Mouse (Mus musculus): Measurements from ENCODE around the gene Ly86. TPM values are rescaled to one million over a fixed set of nuclear protein-coding genes. Genes with fewer than 3 reads are reported as not detected.
A peak's percentile ranks its signal among the peaks of the same experiment; 100 is the strongest.

Ly86 gene
- total RNA-seq, 2 experiments from 2014 or later = 8.0 to 8.9 TPM

DNA sequence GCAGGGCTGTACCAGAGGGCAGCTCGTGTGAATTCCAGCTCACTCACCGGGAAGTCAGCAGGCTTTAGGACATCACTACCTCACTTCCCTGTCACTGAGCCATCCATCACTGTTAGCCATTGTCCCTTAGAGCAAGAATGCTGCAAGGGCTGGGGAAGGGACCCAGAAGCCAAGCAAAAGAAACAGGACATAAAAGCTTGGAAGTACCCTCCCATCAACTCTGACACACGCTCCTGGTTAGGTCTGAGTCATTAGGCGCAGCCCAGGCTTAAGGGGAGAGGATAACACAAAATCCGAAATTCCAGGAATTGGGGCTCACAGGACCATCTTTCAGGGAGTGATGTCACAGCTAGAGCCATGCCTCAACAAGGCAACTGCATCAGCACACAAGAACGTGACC is 109.3 kb downstream of the Ly86 start:
- DNase-seq (ENCODE audit: extremely low spot score in 1 of 2, low spot score in 1 of 2) = no peak

DNA sequence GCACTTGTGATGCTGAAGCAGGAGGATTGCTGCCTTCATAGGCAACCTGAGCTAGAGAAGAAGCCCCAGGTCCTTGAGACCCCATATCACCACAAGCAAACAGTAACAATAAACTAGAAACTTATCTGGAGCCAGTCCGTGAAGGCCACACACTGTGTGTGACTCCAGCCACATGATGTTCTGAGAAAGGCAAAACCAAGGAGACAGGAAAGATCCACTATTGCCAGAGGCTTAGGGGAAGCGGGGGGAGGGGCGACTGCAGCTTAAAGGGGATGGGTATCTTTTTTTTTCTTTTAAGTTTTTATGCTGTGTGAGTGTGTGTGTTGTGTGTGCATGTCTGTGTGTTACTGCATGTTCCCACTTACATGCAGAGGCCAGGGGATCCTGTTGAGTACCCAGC is 110.6 kb downstream of the Ly86 start:
- no peak for DNase-seq (ENCODE audit: extremely low spot score in 1 of 2, low spot score in 1 of 2)

DNA sequence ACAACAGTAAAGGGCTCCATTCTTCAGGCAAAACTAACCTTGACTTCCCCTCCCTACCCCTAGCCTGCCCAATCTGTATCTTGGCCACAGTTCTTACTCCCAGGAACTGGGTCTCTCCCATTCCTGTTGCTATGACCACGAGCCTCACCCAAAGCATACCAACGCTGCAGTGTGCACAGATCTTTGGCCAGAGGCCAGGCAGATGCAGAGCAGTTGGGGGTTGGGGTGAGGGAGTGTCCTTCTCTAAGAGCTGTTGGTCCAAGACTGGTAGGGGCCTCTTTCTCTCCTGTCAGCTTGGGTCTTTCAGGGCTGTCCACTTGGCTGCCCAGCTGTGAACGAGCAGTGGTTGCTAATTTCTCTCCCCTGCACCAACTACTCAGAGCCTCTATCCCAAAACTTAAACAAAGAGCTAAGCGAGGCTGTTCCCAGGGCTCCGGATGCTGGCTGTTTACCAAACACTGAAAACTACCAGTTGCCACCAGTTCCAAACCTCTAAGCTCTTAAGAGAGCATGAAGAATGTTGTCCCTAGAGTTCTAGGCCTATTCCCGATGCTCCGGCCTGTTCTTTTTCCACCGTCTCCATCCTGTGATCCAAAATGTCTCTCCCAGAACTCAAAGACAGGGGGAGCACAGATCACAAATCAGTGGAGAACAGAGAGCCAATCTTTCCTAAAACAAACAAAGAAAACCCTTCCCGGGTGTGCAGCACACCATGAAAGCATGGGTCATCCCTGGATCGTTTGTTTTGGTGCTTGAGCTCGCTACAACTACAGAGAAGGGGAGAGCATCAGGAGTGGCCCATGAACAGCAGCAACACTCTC is 112.2 kb downstream of the Ly86 start:
- peak in 1 of 2 experiments; percentile 29 for DNase-seq (ENCODE audit: extremely low spot score in 1 of 2, low spot score in 1 of 2)

DNA sequence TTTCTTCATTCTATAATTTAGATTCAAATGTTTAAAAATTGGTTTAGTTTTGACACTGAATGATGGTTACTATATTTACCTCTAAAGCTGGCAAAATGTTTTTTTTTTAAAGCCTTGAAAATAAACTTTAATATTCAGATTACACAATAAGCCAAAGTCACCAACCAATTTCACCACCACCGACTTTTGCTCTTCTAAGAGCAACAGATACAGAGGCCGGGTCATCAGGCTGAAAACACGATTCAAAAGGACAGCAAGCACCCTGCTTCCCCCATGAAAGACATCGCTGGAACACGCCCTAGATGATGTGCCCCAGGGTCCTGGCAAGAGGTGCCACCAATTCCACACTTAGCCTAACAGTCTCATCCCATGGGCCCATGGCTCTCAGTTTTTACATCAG is 113.5 kb downstream of the Ly86 start:
- DNase-seq (ENCODE audit: extremely low spot score in 1 of 2, low spot score in 1 of 2) = no peak

DNA sequence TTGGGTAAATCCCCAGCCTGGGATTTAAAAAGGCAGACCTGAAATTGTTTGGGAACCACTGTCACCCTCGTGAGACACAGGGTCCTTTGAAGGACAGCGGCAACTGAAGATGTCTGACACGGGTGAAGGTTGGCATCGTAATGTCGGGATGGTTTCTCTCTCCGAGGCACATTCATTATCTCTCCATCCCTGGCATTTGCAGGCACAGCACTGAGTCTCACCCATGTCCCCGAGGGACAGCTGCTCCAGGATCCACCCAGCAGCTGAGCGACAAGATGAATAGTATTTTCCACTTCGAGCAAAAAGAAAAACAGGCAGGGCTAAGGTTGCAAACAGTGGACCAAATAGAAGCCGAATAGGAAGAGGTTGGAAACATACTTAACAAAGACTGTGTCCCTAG is 114.0 kb downstream of the Ly86 start:
- no peak for DNase-seq (ENCODE audit: extremely low spot score in 1 of 2, low spot score in 1 of 2)

DNA sequence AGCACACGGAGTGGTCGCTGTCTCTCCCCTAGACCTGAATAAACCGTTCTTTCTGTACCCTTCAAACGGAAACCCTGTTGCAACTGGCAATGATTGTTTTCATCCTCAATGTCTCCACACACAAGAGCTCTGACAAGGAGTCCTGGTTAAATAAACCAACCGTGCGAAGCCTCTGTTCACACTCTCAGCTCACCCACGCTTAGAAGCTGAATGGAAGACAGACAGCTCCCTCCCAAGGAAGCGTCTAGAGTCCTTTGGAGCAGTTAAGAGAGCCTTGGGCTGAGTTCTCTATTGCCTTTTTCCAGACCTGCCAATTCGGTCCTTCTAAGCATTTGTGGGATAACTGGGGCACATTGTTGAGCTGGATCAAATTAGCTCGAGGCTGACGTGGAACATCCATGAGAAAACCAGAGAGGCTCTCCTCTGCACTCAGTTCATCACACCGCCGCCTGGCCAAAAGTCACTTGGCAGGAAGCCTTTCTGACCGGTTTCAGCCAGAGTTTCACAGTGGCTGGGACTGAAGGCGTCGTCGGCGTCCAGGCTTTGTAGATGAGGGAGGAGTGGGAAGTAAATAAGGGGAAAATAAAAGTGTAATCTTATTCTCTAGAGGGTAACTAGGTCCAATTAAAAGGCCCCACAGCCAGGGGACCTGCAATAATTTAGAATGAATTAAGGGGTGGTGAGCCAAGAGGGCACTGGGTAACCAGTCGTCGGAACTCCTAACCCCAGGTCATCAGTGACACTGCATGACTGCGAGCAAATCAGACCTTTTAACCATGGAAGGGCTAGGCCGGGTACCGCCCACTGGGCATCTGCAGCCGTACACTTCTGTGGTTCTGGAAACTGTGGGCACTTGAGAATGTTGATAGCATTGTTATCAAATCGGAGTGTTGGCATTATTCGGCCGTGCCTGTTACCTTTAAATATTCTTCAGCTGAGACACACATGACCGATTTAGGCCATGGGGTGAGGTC is 115.2 kb downstream of the Ly86 start:
- no peak for DNase-seq (ENCODE audit: extremely low spot score in 1 of 2, low spot score in 1 of 2)

GRCm38 (mm10) chr13:37462049-37462702 is 117.2 kb downstream of the Ly86 start:
- no peak for DNase-seq (ENCODE audit: extremely low spot score in 1 of 2, low spot score in 1 of 2)

- no peak for DNase-seq (ENCODE audit: extremely low spot score in 1 of 2, low spot score in 1 of 2)
Measured at GRCm38 (mm10) chr13:37465710-37466109, 120.7 kb downstream of the Ly86 start.

GRCm38 (mm10) chr13:37467795-37468194 is 122.8 kb downstream of the Ly86 start:
- DNase-seq (ENCODE audit: extremely low spot score in 1 of 2, low spot score in 1 of 2) = peak; percentile 31 to 74
